Mouse (Mus musculus): ENCODE data around the gene Tti1. TPM values are rescaled to one million over a fixed set of nuclear protein-coding genes. Genes with fewer than 3 reads are reported as not detected.
"Not testable (repeated sequence)": the region's sequence is repeated elsewhere in the genome, so short reads cannot be mapped to it uniquely, and the experiment has no call there.

Tti1 gene
- total and polyA plus RNA-seq, 3 experiments = 17.3 to 25.3 (median 24.3) TPM

DNA sequence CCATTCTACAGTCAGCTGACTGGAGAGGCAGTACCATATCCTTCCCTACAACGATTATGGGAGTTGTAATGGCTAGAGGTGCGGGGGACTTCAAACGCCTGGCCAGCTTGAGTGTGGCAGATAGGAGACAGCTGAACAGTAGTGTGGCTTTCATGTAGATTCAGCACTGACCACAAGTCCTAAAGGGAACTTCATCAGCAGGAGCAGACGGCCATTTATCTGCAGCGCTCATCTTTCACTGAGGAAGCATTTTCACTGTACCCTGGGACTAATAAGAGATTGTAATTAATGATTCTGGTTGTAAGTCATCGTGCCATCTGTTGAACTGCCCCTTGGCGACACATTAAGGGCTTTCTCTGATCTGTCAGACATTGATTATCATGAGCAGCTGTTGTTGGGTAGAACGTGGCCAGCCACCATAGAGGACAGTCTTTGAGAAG lies 31.5 kb upstream of the Tti1 start:
- Histone ChIP-seq H3K4me3 (no peak overlapping the region), H3K4me1 (ENCODE audit: control insufficient read depth, insufficient read depth, low read length) (peaks cover 2% of the 10 kb centered on the region), H3K79me2 (replicated peaks; ENCODE audit: control insufficient read depth, insufficient read depth, low read length) (no peaks in the 10 kb centered on the region), H3K27me3 (ENCODE audit: control insufficient read depth, insufficient read depth, low read length) (no peaks in the 10 kb centered on the region), H3K9ac (ENCODE audit: low read depth, low read length) (no peak overlapping the region), H3K36me3 (ENCODE audit: control insufficient read depth, insufficient read depth, low read length) (peaks cover 8% of the 10 kb centered on the region; the same call in 1 of the 2 replicates), H3K27ac (no peak overlapping the region)
- intact Hi-C loops (cut with DNase I) = loop anchor here (5.0 kb wide), 1 partner anchor 88 kb away; the partner anchor contains the start of gene Tgm2
- 73% methylated on average over 8 of the region's 8 CpGs for WGBS
- TF ChIP-seq CTCF (IDR thresholded peaks at IDR 0.05) = no peak
- TF ChIP-seq EP300 (IDR thresholded peaks at IDR 0.05; ENCODE audit: insufficient read depth, low read depth, low read length) = no peak
- no peak for TF ChIP-seq POLR2A (IDR thresholded peaks at IDR 0.05; ENCODE audit: insufficient read depth, low read depth, low read length)
- DNase-seq = no peak

DNA sequence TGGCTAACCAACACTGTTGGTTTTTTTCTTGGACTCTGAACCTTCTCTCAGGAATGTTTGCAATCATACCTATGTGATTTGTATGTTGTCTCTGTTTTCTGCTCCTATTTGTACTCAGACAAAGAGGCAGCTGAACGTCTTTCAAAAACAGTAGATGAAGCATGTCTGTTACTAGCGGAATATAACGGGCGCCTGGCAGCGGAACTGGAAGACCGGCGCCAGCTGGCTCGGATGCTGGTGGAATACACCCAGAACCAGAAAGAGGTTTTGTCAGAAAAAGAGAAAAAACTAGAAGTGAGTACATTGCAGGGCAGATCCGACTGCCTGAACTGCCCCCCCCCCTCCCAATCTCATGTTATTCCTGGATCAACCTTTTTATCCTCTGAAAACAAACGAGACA lies 30.3 kb upstream of the Tti1 start:
- H3K27ac ChIP-seq = no peak overlapping the region
- no peak overlapping the region for H3K9ac ChIP-seq (ENCODE audit: low read depth, low read length)
- H3K79me2 ChIP-seq (replicated peaks; ENCODE audit: control insufficient read depth, insufficient read depth, low read length) = no peaks in the 10 kb centered on the region
- H3K4me3 ChIP-seq = no peak overlapping the region
- 64% methylated on average over 10 of the region's 10 CpGs for WGBS
- H3K36me3 ChIP-seq (ENCODE audit: control insufficient read depth, insufficient read depth, low read length) = peaks cover 6% of the 10 kb centered on the region; the same call in 1 of the 2 replicates
- peak; percentile 73 to 78 for DNase-seq
- TF ChIP-seq POLR2A (IDR thresholded peaks at IDR 0.05; ENCODE audit: insufficient read depth, low read depth, low read length) (no peak), CTCF (IDR thresholded peaks at IDR 0.05) (no peak), EP300 (IDR thresholded peaks at IDR 0.05; ENCODE audit: insufficient read depth, low read depth, low read length) (no peak)
- no peaks in the 10 kb centered on the region for H3K27me3 ChIP-seq (ENCODE audit: control insufficient read depth, insufficient read depth, low read length)
- H3K4me1 ChIP-seq (ENCODE audit: control insufficient read depth, insufficient read depth, low read length) = no peaks in the 10 kb centered on the region
- intact Hi-C loops (cut with DNase I) = no loop called here

DNA sequence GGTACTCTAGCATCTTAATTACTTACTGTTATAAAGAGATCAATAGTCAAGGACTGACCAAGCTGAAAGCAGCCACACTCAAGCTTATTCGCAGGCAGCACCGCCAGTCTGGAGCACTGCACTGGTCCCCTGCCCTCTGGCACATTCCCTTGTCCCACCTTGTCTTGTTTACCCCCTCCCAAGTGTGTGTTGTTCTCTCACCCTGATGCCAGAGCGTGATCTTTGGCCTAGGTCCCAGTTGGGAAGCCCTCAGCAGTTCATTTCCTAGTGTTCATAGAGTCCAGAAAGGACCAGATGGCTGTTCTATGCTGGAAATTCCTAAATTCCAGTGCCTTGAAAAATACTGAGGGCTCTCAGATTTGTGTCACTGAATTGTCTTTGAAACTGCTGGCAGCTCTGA lies 28.8 kb upstream of the Tti1 start:
- no peak for DNase-seq
- TF ChIP-seq POLR2A (IDR thresholded peaks at IDR 0.05; ENCODE audit: insufficient read depth, low read depth, low read length) (no peak), CTCF (IDR thresholded peaks at IDR 0.05) (no peak), EP300 (IDR thresholded peaks at IDR 0.05; ENCODE audit: insufficient read depth, low read depth, low read length) (no peak)

DNA sequence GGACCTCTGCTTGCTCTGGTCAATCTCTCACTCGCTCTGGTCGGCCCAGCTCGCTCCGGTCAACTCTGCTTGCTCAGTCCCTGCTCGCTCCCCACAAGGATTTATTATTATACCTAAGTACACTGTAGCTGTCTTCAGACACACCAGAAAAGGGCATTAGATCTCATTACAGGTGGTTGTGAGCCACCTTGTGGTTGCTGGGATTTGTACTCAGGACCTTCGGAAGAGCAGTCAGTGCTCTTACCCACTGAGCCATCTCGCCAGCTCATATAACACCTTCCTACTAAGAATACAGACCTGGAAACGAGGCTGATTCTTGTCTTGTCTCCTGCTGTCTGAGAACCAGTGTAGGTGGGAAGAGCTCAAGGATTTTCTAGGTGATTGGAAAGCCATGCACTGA lies 27.1 kb upstream of the Tti1 start:
- H3K36me3 ChIP-seq (ENCODE audit: control insufficient read depth, insufficient read depth, low read length); intact Hi-C loops (cut with DNase I); H3K27ac ChIP-seq; H3K4me1 ChIP-seq (ENCODE audit: control insufficient read depth, insufficient read depth, low read length); H3K9ac ChIP-seq (ENCODE audit: low read depth, low read length); DNase-seq; H3K4me3 ChIP-seq; H3K27me3 ChIP-seq (ENCODE audit: control insufficient read depth, insufficient read depth, low read length); H3K79me2 ChIP-seq (replicated peaks; ENCODE audit: control insufficient read depth, insufficient read depth, low read length): not testable (repeated sequence)
- 93% methylated on average over 8 of the region's 8 CpGs for WGBS

More for the DNA sequence above, 28.8 kb upstream of the Tti1 start:
- intact Hi-C loops (cut with DNase I) = no loop called here
- Histone ChIP-seq H3K36me3 (ENCODE audit: control insufficient read depth, insufficient read depth, low read length) (peaks cover 6% of the 10 kb centered on the region; the same call in 1 of the 2 replicates), H3K9ac (ENCODE audit: low read depth, low read length) (no peak overlapping the region), H3K4me1 (ENCODE audit: control insufficient read depth, insufficient read depth, low read length) (no peaks in the 10 kb centered on the region), H3K4me3 (no peak overlapping the region), H3K79me2 (replicated peaks; ENCODE audit: control insufficient read depth, insufficient read depth, low read length) (no peaks in the 10 kb centered on the region), H3K27ac (no peak overlapping the region), H3K27me3 (ENCODE audit: control insufficient read depth, insufficient read depth, low read length) (no peaks in the 10 kb centered on the region)
- WGBS = 46% methylated on average over 3 of the region's 3 CpGs

DNA sequence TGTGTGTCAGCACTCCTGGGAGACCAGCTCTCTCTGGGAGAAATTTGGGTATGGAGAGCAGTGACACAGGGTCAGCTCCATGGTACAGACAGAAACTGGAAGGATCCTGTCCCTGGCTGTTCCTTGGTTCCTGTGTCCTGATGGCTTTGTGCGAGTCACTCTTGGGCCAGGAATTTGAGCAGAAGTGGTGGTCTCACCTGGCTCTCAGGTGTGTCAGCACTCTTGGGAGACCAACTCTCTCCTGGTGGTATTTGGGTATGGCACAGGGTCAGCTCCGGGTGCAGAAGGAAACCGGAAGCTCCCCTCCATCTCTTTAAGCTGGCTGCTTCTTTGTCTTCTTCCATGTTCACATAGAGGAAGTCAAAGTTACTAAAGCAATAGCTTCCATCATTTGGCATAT lies 26.4 kb upstream of the Tti1 start:
- no peak overlapping the region for H3K9ac ChIP-seq (ENCODE audit: low read depth, low read length)
- H3K79me2 ChIP-seq (replicated peaks; ENCODE audit: control insufficient read depth, insufficient read depth, low read length) = no peaks in the 10 kb centered on the region
- 87% methylated on average over 3 of the region's 3 CpGs for WGBS
- H3K36me3 ChIP-seq (ENCODE audit: control insufficient read depth, insufficient read depth, low read length) = peaks cover 2% of the 10 kb centered on the region; the same call in 1 of the 2 replicates
- H3K27me3 ChIP-seq (ENCODE audit: control insufficient read depth, insufficient read depth, low read length) = no peaks in the 10 kb centered on the region
- no peak overlapping the region for H3K4me3 ChIP-seq
- TF ChIP-seq EP300 (IDR thresholded peaks at IDR 0.05; ENCODE audit: insufficient read depth, low read depth, low read length) (no peak), CTCF (IDR thresholded peaks at IDR 0.05) (no peak), POLR2A (IDR thresholded peaks at IDR 0.05; ENCODE audit: insufficient read depth, low read depth, low read length) (no peak)
- H3K4me1 ChIP-seq (ENCODE audit: control insufficient read depth, insufficient read depth, low read length) = no peaks in the 10 kb centered on the region
- DNase-seq = no peak
- intact Hi-C loops (cut with DNase I) = no loop called here
- H3K27ac ChIP-seq = no peak overlapping the region

DNA sequence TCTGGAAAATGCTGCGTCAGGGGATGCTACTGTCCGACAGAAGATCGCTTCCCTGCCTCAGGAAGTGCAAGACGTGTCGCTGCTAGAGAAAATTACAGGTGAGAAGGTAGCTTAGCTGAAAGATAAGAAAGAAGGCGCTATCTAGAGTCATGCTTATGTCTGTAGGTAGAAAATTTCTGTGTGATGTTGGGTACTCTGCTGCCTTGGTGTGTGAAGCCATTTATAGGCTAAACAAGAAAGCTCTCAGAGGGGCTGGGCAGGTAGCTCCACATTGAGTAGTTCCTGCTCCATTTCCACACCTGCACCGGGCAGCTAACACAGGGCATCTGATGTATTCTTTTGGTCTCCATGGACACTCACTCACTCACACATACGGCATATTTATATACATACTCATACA lies 21.9 kb upstream of the Tti1 start:
- 93% methylated on average over 8 of the region's 8 CpGs for whole genome bisulfite sequencing
- Histone ChIP-seq H3K79me2 (replicated peaks; ENCODE audit: control insufficient read depth, insufficient read depth, low read length) (no peaks in the 10 kb centered on the region), H3K36me3 (ENCODE audit: control insufficient read depth, insufficient read depth, low read length) (no peaks in the 10 kb centered on the region), H3K27ac (no peak overlapping the region), H3K27me3 (ENCODE audit: control insufficient read depth, insufficient read depth, low read length) (no peaks in the 10 kb centered on the region), H3K4me3 (no peak overlapping the region), H3K9ac (ENCODE audit: low read depth, low read length) (no peak overlapping the region), H3K4me1 (ENCODE audit: control insufficient read depth, insufficient read depth, low read length) (no peaks in the 10 kb centered on the region)
- TF ChIP-seq POLR2A (IDR thresholded peaks at IDR 0.05; ENCODE audit: insufficient read depth, low read depth, low read length) (no peak), EP300 (IDR thresholded peaks at IDR 0.05; ENCODE audit: insufficient read depth, low read depth, low read length) (no peak), CTCF (IDR thresholded peaks at IDR 0.05) (no peak)
- DNase-seq = no peak
- intact Hi-C loops (cut with DNase I) = no loop called here

Measured in heart, adult 2 months (tissue).